Mouse (Mus musculus): Measurements from ENCODE around the gene Zbtb21.

DNA sequence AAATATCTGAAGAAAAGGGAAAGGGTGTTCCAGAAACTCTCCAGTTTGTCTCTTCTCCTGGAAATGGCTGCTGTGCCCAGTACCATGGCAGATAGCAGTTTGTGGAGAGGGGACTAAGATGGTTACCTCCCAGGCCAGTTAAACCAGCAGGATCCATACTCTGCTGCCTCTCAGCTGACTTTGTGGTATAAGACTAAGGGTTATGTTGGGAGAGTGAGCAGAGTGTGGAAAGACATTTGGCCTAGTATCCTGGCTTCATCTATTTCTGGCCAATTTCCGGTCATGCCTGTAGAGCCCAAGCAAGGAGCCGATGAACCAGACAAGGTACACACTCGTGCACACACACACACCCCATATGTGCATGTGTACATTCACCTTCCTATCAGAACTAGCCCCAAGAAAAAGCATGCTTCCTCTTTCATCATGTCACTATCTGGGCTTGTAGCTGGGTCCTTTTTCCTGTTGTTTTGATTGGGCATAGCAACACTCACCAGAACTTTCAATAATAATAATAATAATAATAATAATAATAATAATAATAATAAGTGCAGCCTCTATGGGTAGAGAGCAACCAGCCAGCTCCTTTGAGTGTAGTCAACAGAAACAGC is 35.0 kb downstream of the Zbtb21 start:
- TF ChIP-seq POLR2A (IDR thresholded peaks at IDR 0.05; ENCODE audit: low read depth, low read length) (no peak), CTCF (IDR thresholded peaks at IDR 0.05; ENCODE audit: extremely low read depth, insufficient read depth, insufficient read length, insufficient replicate concordance) (no peak)
